Mouse (Mus musculus) heart, embryonic 16.5 days (tissue): Measurements from ENCODE around the gene Scd4. TPM values are rescaled to one million over a fixed set of nuclear protein-coding genes. Genes with fewer than 3 reads are reported as not detected.
"Not testable (repeated sequence)": the region's sequence is repeated elsewhere in the genome, so short reads cannot be mapped to it uniquely, and the experiment has no call there.

ENCODE experiments used
- ATAC-seq: fragments of 200-750 bp; cut with Nextera tagmentation; replicated peaks from 2 replicates; pipeline ENCODE4 v1.8.0; 2017; ENCODE audit warnings: moderate number of reproducible peaks; ENCODE audit not compliant: insufficient read depth, low FRiP score; ENCODE audit errors: extremely low read depth
- H3K27ac ChIP-seq: fragments of 300-500 bp; sonication (generic); 2 replicates; pipeline ENCODE4 v1.5.1; 2014; ENCODE audit warnings: mild to moderate bottlenecking, low read length, control low read depth, moderate library complexity
- H3K27me3 ChIP-seq: fragments of 300-500 bp; sonication (generic); 2 replicates; pipeline ENCODE4 v1.6.1; 2014; ENCODE audit warnings: low read length, mixed read lengths; ENCODE audit not compliant: control insufficient read depth, insufficient read depth
- H3K36me3 ChIP-seq: fragments of 300-500 bp; sonication (generic); 2 replicates; pipeline ENCODE4 v1.6.1; 2014; ENCODE audit not compliant: control insufficient read depth, insufficient read depth
- H3K4me1 ChIP-seq: fragments of 300-500 bp; sonication (generic); 2 replicates; pipeline ENCODE4 v1.6.1; 2014; ENCODE audit warnings: low read length, mixed read lengths; ENCODE audit not compliant: control insufficient read depth, insufficient read depth
- H3K4me2 ChIP-seq: fragments of 300-500 bp; sonication (generic); 2 replicates; pipeline ENCODE4 v1.6.1; 2014; ENCODE audit warnings: low read depth, mild to moderate bottlenecking, control low read depth, low read length
- H3K4me3 ChIP-seq: fragments of 300-500 bp; sonication (generic); 2 replicates; pipeline ENCODE4 v1.5.1; 2014; ENCODE audit warnings: mild to moderate bottlenecking, control low read depth, low read length
- H3K9ac ChIP-seq: fragments of 300-500 bp; sonication (generic); 2 replicates; pipeline ENCODE4 v1.6.1; 2014; ENCODE audit warnings: low read length, control low read depth
- H3K9me3 ChIP-seq: fragments of 300-500 bp; sonication (generic); replicated peaks from 2 replicates; pipeline ENCODE4 v1.6.1; 2016; ENCODE audit warnings: low read length; ENCODE audit not compliant: control insufficient read depth
- WGBS: fragments of 180-500 bp; shearing (Covaris S2); extraction: QIAGEN DNeasy Blood & Tissue Kit; methylation state at CpG from one replicate; pipeline ENCODE4 v1.1.7; 2014; 5-methylcytosine and 5-hydroxymethylcytosine counted together
- polyA plus RNA-seq: library from polyadenylated mRNA; unstranded; fragments of >200 nt; fragmentation: Nextera tagmentation; extraction: Ambion mirVana; gene quantifications from 2 replicates; pipeline ENCODE4 v1.2.1, GENCODE M21; 2015

The Scd4 gene
- polyA plus RNA-seq, 1 experiment from 2014 or later: 4.8 TPM

DNA sequence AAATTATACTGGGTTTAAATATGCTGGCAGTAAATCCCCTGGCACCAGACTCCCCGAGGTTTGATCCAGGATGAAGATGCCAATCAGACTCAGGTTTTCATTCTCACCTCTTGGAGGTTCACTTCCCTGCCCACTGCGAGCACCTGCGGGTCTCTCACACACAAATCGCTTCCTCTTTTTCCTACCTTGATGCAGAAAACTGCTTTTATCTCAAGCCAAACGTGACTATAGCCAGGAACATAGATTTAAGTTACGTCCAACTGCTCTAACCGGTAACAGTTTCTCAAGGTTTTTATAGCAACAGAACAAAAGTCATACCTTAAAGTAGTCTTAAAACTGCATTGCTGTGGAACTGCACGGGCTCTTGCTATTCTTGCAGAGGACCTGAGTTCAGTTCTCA is 16.8 kb downstream of the Scd4 start:
- no peak overlapping the region for H3K27ac ChIP-seq
- no peak for ATAC-seq
- no peak overlapping the region for H3K4me3 ChIP-seq
- H3K4me2 ChIP-seq: no peak overlapping the region
- no peaks in the 10 kb centered on the region for H3K4me1 ChIP-seq
- no peaks in the 10 kb centered on the region; the same call in 1 of the 2 replicates for H3K9me3 ChIP-seq
- 88% methylated on average over 8 of the region's 8 CpGs for WGBS
- H3K36me3 ChIP-seq: no peaks in the 10 kb centered on the region
- no peak overlapping the region for H3K9ac ChIP-seq
- no peaks in the 10 kb centered on the region for H3K27me3 ChIP-seq

DNA sequence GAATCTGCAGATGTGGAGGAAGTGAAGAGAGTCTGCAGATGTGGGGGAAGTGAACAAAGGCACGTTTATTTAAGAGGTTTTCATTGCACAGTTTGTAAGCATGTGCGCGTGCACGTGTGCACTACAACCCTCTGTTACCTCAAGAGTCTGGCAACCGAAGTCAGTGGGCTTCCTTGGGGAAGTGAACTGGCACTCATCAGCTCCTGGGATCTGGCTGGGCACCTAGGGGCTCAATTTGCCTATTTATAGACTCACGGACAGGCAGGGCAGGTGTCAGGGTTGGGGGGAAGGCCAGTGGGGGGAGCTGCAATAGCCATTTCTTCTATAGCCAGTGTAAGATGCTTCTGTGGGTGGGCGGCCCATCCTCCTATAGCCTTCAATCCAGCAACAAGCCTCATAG is 18.9 kb downstream of the Scd4 start:
- Histone ChIP-seq H3K27me3 (no peaks in the 10 kb centered on the region), H3K36me3 (no peaks in the 10 kb centered on the region), H3K9me3 (no peaks in the 10 kb centered on the region; the same call in 1 of the 2 replicates), H3K4me1 (no peaks in the 10 kb centered on the region), H3K4me3 (no peak overlapping the region), H3K9ac (no peak overlapping the region), H3K4me2 (no peak overlapping the region), H3K27ac (no peak overlapping the region)
- 76% methylated on average over 7 of the region's 7 CpGs for WGBS
- ATAC-seq: no peak

DNA sequence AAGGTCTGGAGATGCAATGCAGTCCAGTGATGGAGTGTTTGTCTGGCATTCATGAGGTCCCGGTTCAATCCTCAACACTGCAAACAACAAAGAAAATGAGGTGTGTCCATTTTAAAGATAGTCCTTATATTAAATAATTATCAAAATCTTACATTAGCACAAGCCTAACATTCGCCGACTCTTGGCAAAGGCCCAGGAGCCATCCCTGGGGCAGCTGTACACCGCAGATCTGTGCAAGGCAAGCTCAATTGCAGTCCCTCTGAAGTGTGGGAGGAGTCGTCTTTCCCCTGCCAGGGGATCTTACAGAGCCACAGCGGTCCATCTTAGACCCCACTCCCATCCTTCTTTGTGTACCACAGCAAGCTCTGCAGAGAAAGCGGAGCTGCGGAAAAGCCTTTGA is 25.8 kb downstream of the Scd4 start:
- H3K27ac ChIP-seq: no peak overlapping the region
- no peaks in the 10 kb centered on the region for H3K36me3 ChIP-seq
- no peak overlapping the region for H3K9ac ChIP-seq
- no peak overlapping the region for H3K4me3 ChIP-seq
- no peaks in the 10 kb centered on the region for H3K27me3 ChIP-seq
- H3K4me1 ChIP-seq: peaks cover 1% of the 10 kb centered on the region; the same call in 1 of the 2 replicates
- no peak overlapping the region for H3K4me2 ChIP-seq
- WGBS: 52% methylated on average over 8 of the region's 8 CpGs
- ATAC-seq: no peak
- H3K9me3 ChIP-seq: no peaks in the 10 kb centered on the region

DNA sequence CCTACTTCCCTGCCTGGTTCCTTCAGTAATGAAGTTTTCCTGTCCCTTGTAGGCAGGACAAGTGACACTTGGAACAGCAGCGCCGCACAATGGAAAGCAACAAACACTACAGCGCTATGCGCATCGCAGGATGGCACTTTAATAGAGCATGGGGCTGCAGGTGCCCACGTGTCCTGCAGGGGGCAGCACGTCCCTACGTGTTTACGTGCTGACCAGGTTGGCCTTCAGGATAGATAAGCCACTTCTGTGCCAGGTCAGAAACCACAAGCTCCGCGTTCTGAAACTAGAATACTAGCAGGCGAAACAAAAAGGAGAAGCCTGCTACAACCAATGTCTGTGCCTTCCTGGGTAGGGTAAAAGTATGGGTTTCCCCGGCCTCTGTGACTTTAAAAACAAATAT is 30.6 kb downstream of the Scd4 start:
- Histone ChIP-seq H3K9ac (no peak overlapping the region), H3K4me2 (0 out of 2 replicates have a peak overlapping the region, but pooled peaks have one; percentile 13), H3K27me3 (no peaks in the 10 kb centered on the region), H3K36me3 (no peaks in the 10 kb centered on the region), H3K27ac (no peak overlapping the region), H3K4me3 (no peak overlapping the region), H3K9me3 (no peaks in the 10 kb centered on the region), H3K4me1 (peaks cover 5% of the 10 kb centered on the region; the same call in 1 of the 2 replicates)
- WGBS: 20% methylated on average over 13 of the region's 13 CpGs
- 0 out of 2 replicates have a peak, but pooled peaks have one; percentile 23 for ATAC-seq

DNA sequence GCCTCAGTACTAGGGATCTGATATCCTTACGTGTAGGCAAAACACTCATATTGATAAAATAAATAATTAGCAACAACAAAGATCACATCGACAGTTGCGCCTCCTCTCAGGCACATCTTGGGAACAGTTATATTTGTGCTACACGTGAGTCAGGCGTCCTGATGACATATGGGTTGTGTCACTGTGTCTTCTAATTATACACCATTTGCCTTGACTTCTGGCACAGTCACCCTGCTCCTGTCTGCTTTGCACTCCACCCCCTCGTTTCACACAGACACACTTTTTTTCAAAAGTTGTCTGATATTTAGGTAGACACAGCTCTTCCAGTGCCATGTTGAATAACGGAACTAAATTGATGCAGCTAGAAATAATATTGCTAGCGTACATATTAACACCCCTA is 31.1 kb downstream of the Scd4 start:
- Histone ChIP-seq H3K9me3 (no peaks in the 10 kb centered on the region), H3K4me1 (peaks cover 5% of the 10 kb centered on the region; the same call in 1 of the 2 replicates), H3K4me3 (no peak overlapping the region), H3K4me2 (no peak overlapping the region), H3K9ac (no peak overlapping the region), H3K36me3 (no peaks in the 10 kb centered on the region), H3K27ac (no peak overlapping the region), H3K27me3 (no peaks in the 10 kb centered on the region)
- 62% methylated on average over 8 of the region's 8 CpGs for WGBS
- ATAC-seq: no peak

DNA sequence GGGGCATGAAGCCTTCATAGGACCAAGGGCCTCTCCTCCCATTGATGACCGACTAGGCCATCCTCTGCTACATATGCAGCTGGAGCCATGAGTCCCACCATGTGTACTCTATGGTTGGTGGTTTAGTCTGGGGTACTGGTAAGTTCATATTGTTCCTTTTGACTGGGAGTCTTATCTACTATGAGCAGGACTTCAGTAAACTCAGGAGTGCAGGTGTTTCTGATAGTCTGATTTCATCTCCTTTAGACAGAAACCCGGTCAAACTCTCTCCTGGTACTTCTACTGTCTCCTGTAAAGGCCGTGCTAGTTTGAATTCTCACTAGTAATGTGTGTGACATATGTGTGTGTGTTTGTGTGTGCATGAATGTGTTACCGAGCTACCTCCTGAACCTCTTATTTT is 32.8 kb downstream of the Scd4 start:
- ATAC-seq: no peak
- WGBS: 89% methylated on average over 4 of the region's 4 CpGs
- Histone ChIP-seq H3K27me3 (no peaks in the 10 kb centered on the region), H3K4me1 (peaks cover 5% of the 10 kb centered on the region; the same call in 1 of the 2 replicates), H3K9ac (no peak overlapping the region), H3K4me2 (no peak overlapping the region), H3K4me3 (no peak overlapping the region), H3K9me3 (no peaks in the 10 kb centered on the region), H3K27ac (no peak overlapping the region), H3K36me3 (no peaks in the 10 kb centered on the region)

DNA sequence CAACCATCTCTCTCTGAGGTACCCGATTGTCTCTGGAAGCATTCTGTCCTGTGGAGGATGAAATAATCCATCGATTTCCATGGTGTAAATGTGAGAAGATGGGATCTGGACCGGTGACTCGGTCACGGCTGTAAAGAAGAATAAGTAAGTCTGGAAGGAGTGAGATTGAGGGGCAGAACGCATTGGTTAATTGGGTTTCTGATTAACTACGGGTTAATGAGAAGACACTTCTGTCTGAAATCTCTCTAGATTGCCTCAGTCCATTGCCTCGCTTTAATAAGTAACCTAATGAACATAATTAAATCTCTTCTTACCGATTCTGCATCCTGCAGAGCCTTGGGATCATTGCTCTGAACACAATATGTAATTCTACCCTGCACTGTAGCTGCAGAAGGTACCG is 34.2 kb downstream of the Scd4 start:
- H3K36me3 ChIP-seq, H3K27ac ChIP-seq, H3K4me2 ChIP-seq, ATAC-seq, H3K4me1 ChIP-seq, H3K27me3 ChIP-seq, H3K9me3 ChIP-seq, H3K9ac ChIP-seq, H3K4me3 ChIP-seq: not testable (repeated sequence)
- 86% methylated on average over 7 of the region's 10 CpGs for WGBS

DNA sequence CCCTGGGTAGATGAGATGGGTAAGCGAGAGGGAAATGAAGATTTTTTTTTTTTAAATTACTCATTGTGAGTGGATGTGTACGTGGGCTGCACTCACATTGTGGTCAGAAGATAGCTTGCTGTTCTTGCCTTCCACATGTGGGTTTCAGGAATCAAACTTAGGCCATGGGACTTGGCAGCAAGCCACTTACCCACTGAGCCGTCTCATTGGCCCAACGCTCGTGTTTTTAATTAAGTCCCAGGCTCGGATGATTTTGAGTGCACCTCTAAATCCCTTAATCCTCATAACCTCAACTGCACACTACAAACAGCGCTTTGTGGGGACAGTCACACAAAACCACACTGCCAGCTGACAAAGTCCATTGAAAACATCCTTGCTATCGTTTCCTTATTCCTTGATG is 36.5 kb downstream of the Scd4 start:
- no peak overlapping the region for H3K4me3 ChIP-seq
- no peaks in the 10 kb centered on the region for H3K4me1 ChIP-seq
- 62% methylated on average over 8 of the region's 8 CpGs for WGBS
- ATAC-seq: no peak
- H3K36me3 ChIP-seq: no peaks in the 10 kb centered on the region
- no peak overlapping the region for H3K9ac ChIP-seq
- no peaks in the 10 kb centered on the region for H3K9me3 ChIP-seq
- no peaks in the 10 kb centered on the region for H3K27me3 ChIP-seq
- no peak overlapping the region for H3K4me2 ChIP-seq
- H3K27ac ChIP-seq: no peak overlapping the region

DNA sequence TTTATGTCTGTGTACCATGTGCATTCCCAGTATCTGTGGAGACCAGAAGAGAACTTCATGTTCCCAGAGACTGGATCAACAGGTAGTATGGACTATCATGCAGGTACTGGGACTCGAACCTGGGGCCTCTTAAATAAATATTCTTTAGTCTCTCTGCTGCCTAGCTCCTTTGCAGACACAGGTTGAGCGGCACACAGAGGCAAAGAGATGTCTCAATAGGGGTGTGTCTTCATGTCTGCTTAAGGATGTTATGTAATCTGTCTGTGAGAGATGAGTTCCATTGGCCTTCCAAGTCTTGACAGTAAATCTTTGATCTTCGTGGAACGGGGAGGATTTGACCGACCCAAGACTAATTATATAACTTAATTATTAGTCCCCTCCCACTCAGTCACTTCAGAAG is 37.3 kb downstream of the Scd4 start:
- H3K27ac ChIP-seq: no peak overlapping the region
- H3K9me3 ChIP-seq: no peaks in the 10 kb centered on the region
- no peak overlapping the region for H3K9ac ChIP-seq
- H3K36me3 ChIP-seq: no peaks in the 10 kb centered on the region
- H3K4me3 ChIP-seq: no peak overlapping the region
- H3K4me2 ChIP-seq: no peak overlapping the region
- no peak for ATAC-seq
- H3K4me1 ChIP-seq: no peaks in the 10 kb centered on the region
- WGBS: 69% methylated on average over 5 of the region's 5 CpGs
- no peaks in the 10 kb centered on the region for H3K27me3 ChIP-seq

DNA sequence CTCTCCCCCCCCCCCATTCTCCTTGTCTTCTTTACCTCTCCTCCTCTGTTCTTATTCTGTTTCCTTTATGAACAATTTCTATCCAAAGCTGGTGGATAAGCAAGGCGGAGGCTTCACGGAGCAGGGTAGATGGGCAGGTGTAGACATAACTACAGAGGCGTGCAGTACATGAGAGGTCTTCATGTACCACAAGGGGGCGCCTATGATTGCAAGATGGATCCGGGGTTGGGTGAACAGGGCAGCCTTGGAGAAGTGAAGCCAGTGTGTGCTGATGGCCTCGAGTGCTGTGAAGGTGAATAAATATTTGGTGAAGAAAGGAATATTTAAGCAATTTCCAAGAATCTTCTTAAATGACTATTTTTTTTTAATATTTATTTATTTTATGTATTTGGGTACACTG is 40.1 kb downstream of the Scd4 start:
- Histone ChIP-seq H3K27ac (no peak overlapping the region), H3K27me3 (no peaks in the 10 kb centered on the region), H3K4me3 (no peak overlapping the region), H3K9me3 (no peaks in the 10 kb centered on the region), H3K9ac (no peak overlapping the region), H3K4me2 (no peak overlapping the region), H3K36me3 (no peaks in the 10 kb centered on the region), H3K4me1 (no peaks in the 10 kb centered on the region)
- ATAC-seq: peak; percentile 78
- 16% methylated on average over 6 of the region's 6 CpGs for WGBS
